ENCODE assay signal across 8 mouse cellular contexts in genomic region chr3:37586731-37587578, GRCm38 (mm10). TPM values are rescaled to one million over a fixed set of nuclear protein-coding genes. Genes with fewer than 3 reads are reported as not detected.
DNase-seq lines count a peak whose midpoint lies in the region; ATAC-seq and TF ChIP-seq lines count a peak whose summit lies in the region.

No protein-coding gene starts in this region.

- H3K27ac ChIP-seq in embryonic fibroblast, embryonic 13.5 days (ENCODE audit: insufficient read depth, low read length): peak overlapping the region; percentile 83
- H3K27ac ChIP-seq in hindbrain, postnatal 0 days: peak overlapping the region; percentile 69

- peaks cover 30% of the 10 kb centered on the region for H3K4me1 ChIP-seq in E14TG2a.4 (replicated peaks; ENCODE audit: low read depth, low read length)
- peaks cover 4% of the 10 kb centered on the region for H3K4me1 ChIP-seq in embryonic fibroblast, embryonic 13.5 days (ENCODE audit: control insufficient read depth, insufficient read depth, low read length)
- peaks cover 4% of the 10 kb centered on the region; the same call in 1 of the 2 replicates for H3K4me1 ChIP-seq in hindbrain, postnatal 0 days (ENCODE audit: insufficient read depth, low read length)

- H3K9me3 ChIP-seq in E14TG2a.4 (ENCODE audit: low read length): no peaks in the 10 kb centered on the region
- no peaks in the 10 kb centered on the region for H3K9me3 ChIP-seq in hindbrain, postnatal 0 days (ENCODE audit: low read length)

- 0 out of 2 replicates have a peak overlapping the region, but pooled peaks have one; percentile 15 for H3K9ac ChIP-seq in hindbrain, postnatal 0 days (replicated peaks; ENCODE audit: low read length)

- peak overlapping the region; percentile 64 for H3K4me3 ChIP-seq in E14TG2a.4 (replicated peaks; ENCODE audit: low read length)
- no peak overlapping the region for H3K4me3 ChIP-seq in embryonic fibroblast, embryonic 13.5 days (ENCODE audit: insufficient read depth, low read length)
- H3K4me3 ChIP-seq in hindbrain, postnatal 0 days (ENCODE audit: low read length): 0 out of 2 replicates have a peak overlapping the region, but pooled peaks have one; percentile 6

- TF ChIP-seq CTCF in E14TG2a.4 (conservative IDR thresholded peaks at IDR 0.05; ENCODE audit: low read length): no peak
- TF ChIP-seq CTCF in embryonic fibroblast, embryonic 13.5 days (IDR thresholded peaks at IDR 0.05; ENCODE audit: borderline replicate concordance, insufficient read depth, low read length): no peak
- TF ChIP-seq CTCF in hindbrain, postnatal 0 days (IDR thresholded peaks at IDR 0.05; ENCODE audit: low read depth): no peak

- no peak for TF ChIP-seq POLR2A in embryonic fibroblast, embryonic 13.5 days (IDR thresholded peaks at IDR 0.05; ENCODE audit: low read depth, low read length)

- 26% methylated on average over 16 of the region's 16 CpGs for whole genome bisulfite sequencing in hindbrain, postnatal 0 days

- peak overlapping the region; percentile 45 for H3K4me2 ChIP-seq in hindbrain, postnatal 0 days (ENCODE audit: low read depth, low read length)

- H3K27me3 ChIP-seq in E14TG2a.4 (ENCODE audit: insufficient read depth, low read length): no peaks in the 10 kb centered on the region
- no peaks in the 10 kb centered on the region for H3K27me3 ChIP-seq in hindbrain, postnatal 0 days (ENCODE audit: insufficient read depth, low read length)

- peak; percentile 50; the same call in 1 of the 2 replicates for ATAC-seq in hindbrain, postnatal 0 days
- no peak for ATAC-seq in activated CD4-positive, CD25-positive, alpha-beta regulatory T cell, adult 4 months
- no peak for ATAC-seq in cerebellum, adult (ENCODE audit: insufficient number of reproducible peaks, low FRiP score, low TSS enrichment)

- H3K36me3 ChIP-seq in E14TG2a.4 (ENCODE audit: insufficient read depth, low read length): no peaks in the 10 kb centered on the region
- no peaks in the 10 kb centered on the region for H3K36me3 ChIP-seq in hindbrain, postnatal 0 days (ENCODE audit: insufficient read depth, low read length)

- peak; percentile 48 for DNase-seq in hindbrain, postnatal 0 days (ENCODE audit: low spot score)
- DNase-seq in lung, postnatal 10 days: peak; percentile 24
- DNase-seq in left cerebral cortex, adult 9 months (ENCODE audit: low spot score in 2 of 2): no peak
- DNase-seq in B cell, adult 2 months: no peak

RNA-seq across cellular contexts. Expression of gene Spry1, which starts 52.8 kb away (rescaled TPM):
- 49.3 and 54.1 TPM in 2 replicates for polyA plus RNA-seq in embryonic fibroblast, embryonic 13.5 days (2011; ENCODE audit: insufficient read length, low read depth, missing spikeins)
- total RNA-seq in hindbrain, postnatal 0 days (2014; rRNA removed): 31.8 and 40.6 TPM in 2 replicates
- polyA plus RNA-seq in hindbrain, postnatal 0 days (2015; fragmentation: Nextera tagmentation; extraction: Ambion mirVana): 5.5 and 5.6 TPM in 2 replicates
- 10 to 100 TPM; 10.2 to 10.3 TPM for polyA plus RNA-seq in activated CD4-positive, CD25-positive, alpha-beta regulatory T cell, adult 4 months (2017; shearing (Covaris generic))

Comparison
In these comparisons a context has a peak if more than half of its experiments do, and no peak if none do; other contexts are left out.
1. DNase-seq: peak in hindbrain, postnatal 0 days (single experiment) and lung, postnatal 10 days (single experiment); none in left cerebral cortex, adult 9 months (0 of 2) and B cell, adult 2 months (0 of 2).